Mouse (Mus musculus): ENCODE results near the gene Trex2. TPM values are rescaled to one million over a fixed set of nuclear protein-coding genes. Genes with fewer than 3 reads are reported as not detected.
A peak's percentile ranks its signal among the peaks of the same experiment; 100 is the strongest.

The Trex2 gene
- 98.8 and 103 TPM in 2 replicates for polyA plus RNA-seq (2015; fragmentation: Nextera tagmentation; extraction: Ambion mirVana)

DNA sequence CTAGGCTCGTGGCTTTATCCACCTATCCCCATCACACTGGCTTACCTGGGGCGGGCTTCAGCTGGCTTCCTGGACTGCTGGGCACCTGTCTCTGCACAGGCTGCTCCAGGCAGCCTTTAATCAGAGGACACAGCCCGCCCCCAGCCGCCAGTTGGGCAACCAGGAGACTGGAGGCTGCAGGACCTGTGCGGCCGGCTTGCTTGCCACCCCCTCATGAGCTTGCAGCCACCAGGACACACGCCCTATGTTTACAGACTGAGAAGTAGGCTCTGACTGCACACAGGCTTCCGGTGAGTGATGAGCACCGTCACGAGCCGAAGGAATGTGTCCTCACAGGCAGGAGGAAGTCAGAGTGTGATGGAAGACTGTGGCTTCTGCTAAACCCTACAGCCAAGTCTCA lies at the start of gene Trex2:
Gene Trex2 (minus strand): TSS at position 93 of the 400 bp plus-strand sequence.
- H3K4me1 ChIP-seq (replicated peaks; ENCODE audit: control insufficient read depth, insufficient read depth), result no peaks in the 10 kb centered on the region
- ATAC-seq (ENCODE audit: low FRiP score, low TSS enrichment), result peak; percentile 53
- peak; percentile 31 for DNase-seq (ENCODE audit: low spot score)
- H3K4me3 ChIP-seq (ENCODE audit: low read depth, low read length), result no peak within 1 kb of the TSS
- H3K27me3 ChIP-seq (ENCODE audit: control insufficient read depth, insufficient read depth, low read length), result no peaks in the 10 kb centered on the region
- no peaks in the 10 kb centered on the region for H3K36me3 ChIP-seq (ENCODE audit: control insufficient read depth, insufficient read depth, low read length)
- WGBS, result 48% methylated on average over 11 of the region's 11 CpGs
- H3K27ac ChIP-seq (replicated peaks), result no peak within 1 kb of the TSS
- H3K9ac ChIP-seq (ENCODE audit: low read length), result no peak within 1 kb of the TSS
- H3K4me2 ChIP-seq (replicated peaks; ENCODE audit: low read depth), result no peak within 1 kb of the TSS
- H3K9me3 ChIP-seq (ENCODE audit: control insufficient read depth, low read length), result no peaks in the 10 kb centered on the region
- no peak for TF ChIP-seq CTCF (IDR thresholded peaks at IDR 0.05; ENCODE audit: low read depth)
- TF ChIP-seq EP300 (optimal IDR thresholded peaks at IDR 0.05), result no peak

DNA sequence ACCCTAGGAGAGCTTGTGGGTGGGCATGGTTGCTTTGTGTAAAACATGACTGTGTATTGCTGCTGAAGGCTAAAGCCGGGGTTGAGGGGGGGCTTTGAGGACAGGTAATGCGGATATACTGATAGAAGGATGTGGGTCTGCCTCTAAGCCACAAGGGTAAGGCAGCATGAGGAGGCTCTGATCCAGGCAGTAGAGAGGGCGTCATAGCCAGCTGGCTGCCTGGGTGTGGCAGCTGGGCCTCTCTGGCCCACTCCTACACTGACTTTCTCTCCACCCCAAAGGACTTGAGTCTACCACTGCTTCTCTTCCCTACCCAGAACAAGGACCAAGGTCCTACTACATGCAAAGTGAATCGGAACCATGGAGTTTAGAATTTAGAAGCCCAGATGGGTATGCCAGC lies 49.7 kb upstream of the Trex2 start:
- H3K27me3 ChIP-seq (ENCODE audit: control insufficient read depth, insufficient read depth, low read length), result no peaks in the 10 kb centered on the region
- WGBS, result 80% methylated on average over 4 of the region's 4 CpGs
- H3K9me3 ChIP-seq (ENCODE audit: control insufficient read depth, low read length), result no peaks in the 10 kb centered on the region
- H3K4me1 ChIP-seq (replicated peaks; ENCODE audit: control insufficient read depth, insufficient read depth), result no peaks in the 10 kb centered on the region
- no peak overlapping the region for H3K27ac ChIP-seq (replicated peaks)
- TF ChIP-seq CTCF (IDR thresholded peaks at IDR 0.05; ENCODE audit: low read depth), result no peak
- no peak for TF ChIP-seq EP300 (optimal IDR thresholded peaks at IDR 0.05)
- ATAC-seq (ENCODE audit: low FRiP score, low TSS enrichment) (no peak), DNase-seq (ENCODE audit: low spot score) (no peak)
- H3K9ac ChIP-seq (ENCODE audit: low read length), result no peak overlapping the region
- no peaks in the 10 kb centered on the region for H3K36me3 ChIP-seq (ENCODE audit: control insufficient read depth, insufficient read depth, low read length)
- H3K4me3 ChIP-seq (ENCODE audit: low read depth, low read length), result peak overlapping the region; percentile 36; the same call in 1 of the 2 replicates
- peak overlapping the region; percentile 46 for H3K4me2 ChIP-seq (replicated peaks; ENCODE audit: low read depth)

DNA sequence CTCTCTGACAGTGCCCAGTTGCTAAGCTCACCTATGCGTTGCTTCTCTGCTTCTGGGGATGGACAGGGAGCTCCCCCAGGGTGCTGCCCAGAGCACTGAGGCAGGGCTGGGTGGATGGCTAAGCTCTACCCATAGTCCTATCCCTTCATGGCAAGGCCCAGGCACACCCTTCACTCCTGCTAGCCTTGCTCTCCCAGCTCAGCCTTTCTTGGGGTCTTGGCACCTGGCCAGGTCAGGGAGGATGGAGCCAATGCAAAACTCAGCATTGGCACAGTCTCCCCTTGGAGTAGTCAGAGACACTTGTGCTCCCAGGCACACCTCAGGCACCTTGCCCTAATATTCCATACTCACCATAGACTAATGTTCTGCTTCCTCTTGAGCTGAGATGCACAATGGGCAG lies 48.9 kb upstream of the Trex2 start:
- Histone ChIP-seq H3K4me3 (ENCODE audit: low read depth, low read length) (peak overlapping the region; percentile 36), H3K4me2 (replicated peaks; ENCODE audit: low read depth) (peak overlapping the region; percentile 46), H3K27ac (replicated peaks) (peak overlapping the region; percentile 63; the same call in 1 of the 2 replicates), H3K36me3 (ENCODE audit: control insufficient read depth, insufficient read depth, low read length) (no peaks in the 10 kb centered on the region), H3K9me3 (ENCODE audit: control insufficient read depth, low read length) (no peaks in the 10 kb centered on the region), H3K4me1 (replicated peaks; ENCODE audit: control insufficient read depth, insufficient read depth) (no peaks in the 10 kb centered on the region), H3K9ac (ENCODE audit: low read length) (peak overlapping the region; percentile 51), H3K27me3 (ENCODE audit: control insufficient read depth, insufficient read depth, low read length) (no peaks in the 10 kb centered on the region)
- DNase-seq (ENCODE audit: low spot score) (no peak), ATAC-seq (ENCODE audit: low FRiP score, low TSS enrichment) (no peak)
- 80% methylated on average over 1 of the region's 1 CpGs for WGBS
- TF ChIP-seq EP300 (optimal IDR thresholded peaks at IDR 0.05), result no peak
- no peak for TF ChIP-seq CTCF (IDR thresholded peaks at IDR 0.05; ENCODE audit: low read depth)

DNA sequence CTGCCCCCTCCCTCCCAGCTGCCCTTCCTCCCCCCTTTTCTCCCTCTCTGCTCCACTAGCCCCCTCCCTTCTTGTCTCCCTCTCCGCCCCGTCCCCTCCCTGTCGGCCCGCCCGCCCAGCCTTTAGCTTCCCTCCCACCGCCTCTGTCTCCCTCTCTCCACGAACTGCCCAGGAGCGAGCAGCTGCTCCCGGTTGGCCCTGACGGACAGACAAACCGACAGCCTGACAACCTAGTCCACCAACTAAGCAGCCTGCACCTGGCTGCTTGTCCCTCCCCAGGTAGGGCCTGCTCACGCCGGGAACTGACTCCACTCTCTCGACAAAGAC lies 48.3 kb upstream of the Trex2 start, which contains the start of gene Bgn:
Gene Bgn (plus strand): TSS at position 119 of the 327 bp plus-strand sequence.
- Histone ChIP-seq H3K9ac (ENCODE audit: low read length) (peak within 1 kb of the TSS; percentile 51), H3K9me3 (ENCODE audit: control insufficient read depth, low read length) (no peaks in the 10 kb centered on the region), H3K36me3 (ENCODE audit: control insufficient read depth, insufficient read depth, low read length) (no peaks in the 10 kb centered on the region), H3K4me1 (replicated peaks; ENCODE audit: control insufficient read depth, insufficient read depth) (no peaks in the 10 kb centered on the region), H3K27ac (replicated peaks) (peak within 1 kb of the TSS; percentile 63; the same call in 1 of the 2 replicates), H3K4me3 (ENCODE audit: low read depth, low read length) (peak within 1 kb of the TSS; percentile 36), H3K4me2 (replicated peaks; ENCODE audit: low read depth) (peak within 1 kb of the TSS; percentile 46), H3K27me3 (ENCODE audit: control insufficient read depth, insufficient read depth, low read length) (no peaks in the 10 kb centered on the region)
- TF ChIP-seq EP300 (optimal IDR thresholded peaks at IDR 0.05) (no peak), CTCF (IDR thresholded peaks at IDR 0.05; ENCODE audit: low read depth) (no peak)
- ATAC-seq (ENCODE audit: low FRiP score, low TSS enrichment) (peak; percentile 57; the same call in 1 of the 2 replicates), DNase-seq (ENCODE audit: low spot score) (no peak)
- 23% methylated on average over 9 of the region's 14 CpGs for WGBS

DNA sequence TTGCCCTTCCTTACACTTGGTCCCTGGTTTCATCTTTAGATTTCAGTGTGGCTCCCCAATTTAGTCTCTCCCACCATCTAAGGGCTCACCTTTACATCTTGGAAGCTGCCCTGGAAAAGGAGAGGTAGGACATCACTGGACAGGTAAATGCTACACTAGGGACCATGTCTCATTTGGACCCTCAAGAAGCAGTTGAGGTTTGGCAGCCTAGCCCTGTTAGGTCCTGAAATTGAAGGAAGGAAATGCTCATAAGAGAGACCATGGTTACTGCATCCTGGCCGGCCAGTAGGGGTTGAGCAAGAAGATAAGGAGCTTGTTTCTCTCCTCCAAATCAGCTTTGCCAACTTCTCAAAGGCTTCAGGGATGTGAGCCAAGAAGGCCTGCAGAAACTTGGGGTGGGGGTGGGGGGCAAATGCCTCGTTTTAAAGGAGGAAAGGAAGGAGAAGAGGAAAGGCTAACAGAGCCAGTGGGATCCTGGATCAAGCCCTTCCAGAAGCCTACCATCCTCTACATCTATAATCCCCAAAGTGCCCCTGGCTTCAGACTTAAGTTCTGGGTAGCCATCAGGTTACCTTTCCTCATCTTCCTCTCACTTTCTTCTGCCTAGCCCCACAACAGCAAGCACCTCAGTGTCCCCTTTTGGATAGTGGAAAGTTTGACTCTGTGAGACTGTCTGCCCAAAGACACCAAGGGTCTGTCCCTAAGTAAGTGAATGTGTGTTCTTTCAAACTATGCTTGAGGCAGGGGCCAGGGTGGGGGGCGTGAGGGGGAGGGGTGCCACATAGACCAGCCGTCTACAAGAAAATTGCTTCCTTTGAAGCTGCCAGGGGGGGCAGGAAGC lies 47.7 kb upstream of the Trex2 start:
- no peaks in the 10 kb centered on the region for H3K4me1 ChIP-seq (replicated peaks; ENCODE audit: control insufficient read depth, insufficient read depth)
- H3K27me3 ChIP-seq (ENCODE audit: control insufficient read depth, insufficient read depth, low read length), result no peaks in the 10 kb centered on the region
- H3K27ac ChIP-seq (replicated peaks), result 0 out of 2 replicates have a peak overlapping the region, but pooled peaks have one; percentile 35
- TF ChIP-seq EP300 (optimal IDR thresholded peaks at IDR 0.05) (no peak), CTCF (IDR thresholded peaks at IDR 0.05; ENCODE audit: low read depth) (no peak)
- no peaks in the 10 kb centered on the region for H3K36me3 ChIP-seq (ENCODE audit: control insufficient read depth, insufficient read depth, low read length)
- peak overlapping the region; percentile 46 for H3K4me2 ChIP-seq (replicated peaks; ENCODE audit: low read depth)
- H3K9ac ChIP-seq (ENCODE audit: low read length), result no peak overlapping the region
- DNase-seq (ENCODE audit: low spot score) (no peak), ATAC-seq (ENCODE audit: low FRiP score, low TSS enrichment) (0 out of 2 replicates have a peak, but pooled peaks have one; percentile 2)
- no peak overlapping the region for H3K4me3 ChIP-seq (ENCODE audit: low read depth, low read length)
- 29% methylated on average over 3 of the region's 4 CpGs for WGBS
- H3K9me3 ChIP-seq (ENCODE audit: control insufficient read depth, low read length), result no peaks in the 10 kb centered on the region

DNA sequence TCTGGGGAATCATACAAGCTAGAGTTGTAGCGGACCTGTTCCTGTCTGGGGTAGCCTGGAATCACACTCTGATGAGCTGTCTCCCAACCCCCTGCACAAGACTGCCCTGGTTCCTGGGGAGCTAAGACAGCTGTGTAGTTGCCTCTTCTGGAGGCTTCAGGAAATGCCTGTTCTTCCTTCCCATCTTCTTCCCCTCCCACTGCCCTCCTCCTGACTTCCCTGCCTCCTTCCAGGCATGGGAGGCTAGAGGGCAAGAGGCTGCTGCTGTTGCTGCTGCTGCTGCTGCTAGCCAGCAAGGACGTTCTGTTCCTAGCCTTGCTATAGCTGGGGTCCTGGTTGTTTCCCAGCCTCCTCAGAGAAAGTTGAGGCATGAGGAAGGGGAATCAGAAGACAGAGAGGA lies 45.2 kb upstream of the Trex2 start:
- WGBS, result 34% methylated on average over 2 of the region's 2 CpGs
- DNase-seq (ENCODE audit: low spot score) (no peak), ATAC-seq (ENCODE audit: low FRiP score, low TSS enrichment) (no peak)
- H3K9me3 ChIP-seq (ENCODE audit: control insufficient read depth, low read length), result no peaks in the 10 kb centered on the region
- no peak overlapping the region for H3K4me3 ChIP-seq (ENCODE audit: low read depth, low read length)
- no peaks in the 10 kb centered on the region for H3K4me1 ChIP-seq (replicated peaks; ENCODE audit: control insufficient read depth, insufficient read depth)
- H3K36me3 ChIP-seq (ENCODE audit: control insufficient read depth, insufficient read depth, low read length), result no peaks in the 10 kb centered on the region
- H3K27me3 ChIP-seq (ENCODE audit: control insufficient read depth, insufficient read depth, low read length), result no peaks in the 10 kb centered on the region
- no peak overlapping the region for H3K9ac ChIP-seq (ENCODE audit: low read length)
- H3K27ac ChIP-seq (replicated peaks), result peak overlapping the region; percentile 70
- no peak overlapping the region for H3K4me2 ChIP-seq (replicated peaks; ENCODE audit: low read depth)
- TF ChIP-seq CTCF (IDR thresholded peaks at IDR 0.05; ENCODE audit: low read depth) (no peak), EP300 (optimal IDR thresholded peaks at IDR 0.05) (no peak)
